Mouse (Mus musculus): ENCODE data around the gene Catsperd. TPM values are rescaled to one million over a fixed set of nuclear protein-coding genes. Genes with fewer than 3 reads are reported as not detected.

The Catsperd gene
- total RNA-seq, 2 experiments from 2014 or later: 2.4 to 4.3 TPM

- no peak for DNase-seq (ENCODE audit: low spot score in 2 of 2)
Observed at GRCm38 (mm10) chr17:56655311-56655710, 27.4 kb downstream of the Catsperd start.

- no peak for DNase-seq (ENCODE audit: low spot score in 2 of 2)
Observed at GRCm38 (mm10) chr17:56656171-56656570, 28.2 kb downstream of the Catsperd start.

- no peak for DNase-seq (ENCODE audit: low spot score in 2 of 2)
Observed at GRCm38 (mm10) chr17:56663659-56664058, 35.7 kb downstream of the Catsperd start.

- DNase-seq (ENCODE audit: low spot score in 2 of 2): no peak
Observed at GRCm38 (mm10) chr17:56664333-56664732, 36.4 kb downstream of the Catsperd start.

- no peak for DNase-seq (ENCODE audit: low spot score in 2 of 2)
Observed at GRCm38 (mm10) chr17:56666384-56666783, 38.4 kb downstream of the Catsperd start.

- DNase-seq (ENCODE audit: low spot score in 2 of 2): no peak
Observed at GRCm38 (mm10) chr17:56667591-56667990, 39.6 kb downstream of the Catsperd start.

GRCm38 (mm10) chr17:56668384-56669144, 40.6 kb downstream of the Catsperd start:
- peak; percentile 88 to 91 for DNase-seq (ENCODE audit: low spot score in 2 of 2)

GRCm38 (mm10) chr17:56669766-56670165, 41.8 kb downstream of the Catsperd start:
- no peak for DNase-seq (ENCODE audit: low spot score in 2 of 2)

- DNase-seq (ENCODE audit: low spot score in 2 of 2): peak; percentile 96 to 98
Observed at GRCm38 (mm10) chr17:56672941-56673646, 45.2 kb downstream of the Catsperd start, which contains the start of gene Ranbp3. Ranbp3 (plus strand) TSS chr17:56673294.

- DNase-seq (ENCODE audit: low spot score in 2 of 2): peak in 1 of 2 experiments; percentile 34
Observed at GRCm38 (mm10) chr17:56673647-56674416, 45.9 kb downstream of the Catsperd start.

GRCm38 (mm10) chr17:56681791-56682190, 53.8 kb downstream of the Catsperd start:
- DNase-seq (ENCODE audit: low spot score in 2 of 2): no peak

GRCm38 (mm10) chr17:56682880-56683279, 54.9 kb downstream of the Catsperd start:
- no peak for DNase-seq (ENCODE audit: low spot score in 2 of 2)

- no peak for DNase-seq (ENCODE audit: low spot score in 2 of 2)
Observed at GRCm38 (mm10) chr17:56683546-56684140, 55.7 kb downstream of the Catsperd start.

- no peak for DNase-seq (ENCODE audit: low spot score in 2 of 2)
Observed at GRCm38 (mm10) chr17:56684649-56685048, 56.7 kb downstream of the Catsperd start.

GRCm38 (mm10) chr17:56686801-56687200, 58.9 kb downstream of the Catsperd start:
- no peak for DNase-seq (ENCODE audit: low spot score in 2 of 2)

- no peak for DNase-seq (ENCODE audit: low spot score in 2 of 2)
Observed at GRCm38 (mm10) chr17:56688045-56688444, 60.1 kb downstream of the Catsperd start.

- DNase-seq (ENCODE audit: low spot score in 2 of 2): no peak
Observed at GRCm38 (mm10) chr17:56688689-56689088, 60.7 kb downstream of the Catsperd start.

GRCm38 (mm10) chr17:56693395-56693794, 65.5 kb downstream of the Catsperd start:
- no peak for DNase-seq (ENCODE audit: low spot score in 2 of 2)

- peak; percentile 58 to 61 for DNase-seq (ENCODE audit: low spot score in 2 of 2)
Observed at GRCm38 (mm10) chr17:56693851-56694310, 65.9 kb downstream of the Catsperd start.

GRCm38 (mm10) chr17:56700451-56700850, 72.5 kb downstream of the Catsperd start:
- no peak for DNase-seq (ENCODE audit: low spot score in 2 of 2)

GRCm38 (mm10) chr17:56703038-56703437, 75.1 kb downstream of the Catsperd start:
- no peak for DNase-seq (ENCODE audit: low spot score in 2 of 2)
